8 mouse cellular contexts compared by ENCODE assay signal in genomic region chr12:12942364-12943050, GRCm38 (mm10). TPM values are rescaled to one million over a fixed set of nuclear protein-coding genes. Genes with fewer than 3 reads are reported as not detected.
DNase-seq lines count a peak whose midpoint lies in the region; ATAC-seq lines count a peak whose summit lies in the region.

No protein-coding gene starts in this region.

- H3K27ac ChIP-seq in hindbrain, embryonic 14.5 days: peak overlapping the region; percentile 96

- H3K27me3 ChIP-seq in hindbrain, embryonic 14.5 days (ENCODE audit: control insufficient read depth, insufficient read depth, low read length): no peaks in the 10 kb centered on the region

- WGBS in hindbrain, embryonic 14.5 days: under 1% methylated on average over 47 of the region's 47 CpGs

- peak; percentile 65 for DNase-seq in T-cell, adult 2 months (ENCODE audit: low spot score)
- DNase-seq in cerebellum, postnatal 14 days: peak; percentile 93
- peak; percentile 83 to 89 for DNase-seq in frontal cortex, postnatal 36 days (ENCODE audit: low spot score in 2 of 2)
- DNase-seq in hindbrain, embryonic 14.5 days (ENCODE audit: low spot score): peak; percentile 91
- DNase-seq in layer of hippocampus, postnatal 36 days: peak; percentile 85 to 86
- peak; percentile 85 for DNase-seq in lung, postnatal 25 days (ENCODE audit: low spot score)
- peak; percentile 96 for DNase-seq in retina, postnatal 1 day
- DNase-seq in thymus, postnatal 36 days: peak; percentile 84 to 86

- H3K36me3 ChIP-seq in hindbrain, embryonic 14.5 days (replicated peaks; ENCODE audit: control insufficient read depth, insufficient read depth): peaks cover 11% of the 10 kb centered on the region; the same call in 1 of the 2 replicates

- H3K4me3 ChIP-seq in hindbrain, embryonic 14.5 days (replicated peaks; ENCODE audit: low read length): peak overlapping the region; percentile 70

- peak; percentile 77 for ATAC-seq in hindbrain, embryonic 14.5 days (ENCODE audit: low FRiP score)

- peak overlapping the region; percentile 73 for H3K9ac ChIP-seq in hindbrain, embryonic 14.5 days

- H3K9me3 ChIP-seq in hindbrain, embryonic 14.5 days (ENCODE audit: control insufficient read depth, low read length): no peaks in the 10 kb centered on the region

- H3K4me1 ChIP-seq in hindbrain, embryonic 14.5 days (replicated peaks; ENCODE audit: control insufficient read depth, insufficient read depth, low read length): peaks cover 12% of the 10 kb centered on the region

- H3K4me2 ChIP-seq in hindbrain, embryonic 14.5 days (replicated peaks): peak overlapping the region; percentile 98

RNA-seq across cellular contexts. Expression of gene Mycn, which starts 0.8 kb away (rescaled TPM):
- polyA plus RNA-seq in hindbrain, embryonic 14.5 days (2014; fragmentation: Nextera tagmentation; extraction: Ambion mirVana): 50.3 and 63.6 TPM in 2 replicates
- 10 to 100 TPM; 10.2 to 11.0 TPM for total RNA-seq in layer of hippocampus, postnatal 36 days (2021)

Comparison
In these comparisons a context has a peak if more than half of its experiments do, and no peak if none do; other contexts are left out.
1. Peak in every context shown above with its lines: DNase-seq, ATAC-seq, H3K4me3 ChIP-seq and H3K27ac ChIP-seq.